Mouse (Mus musculus) forebrain, embryonic 10.5 days (tissue): ENCODE measurements around the gene Astn2. TPM values are rescaled to one million over a fixed set of nuclear protein-coding genes. Genes with fewer than 3 reads are reported as not detected.
A peak's percentile ranks its signal among the peaks of the same experiment; 100 is the strongest.

ENCODE experiments used
- DNase-seq: peaks from one replicate; pipeline ENCODE4 v3.0.0-alpha.2; 2017; ENCODE audit warnings: low spot score; ENCODE audit errors: extremely low spot score
- H3K27ac ChIP-seq: fragments of 300-500 bp; sonication (generic); 2 replicates; pipeline ENCODE4 v1.5.1; 2016; ENCODE audit warnings: mild to moderate bottlenecking
- H3K27me3 ChIP-seq: fragments of 300-500 bp; sonication (generic); 2 replicates; pipeline ENCODE4 v1.6.1; 2016; ENCODE audit warnings: mild to moderate bottlenecking; ENCODE audit not compliant: poor library complexity, severe bottlenecking
- H3K36me3 ChIP-seq: fragments of 300-500 bp; sonication (generic); replicated peaks from 2 replicates; pipeline ENCODE4 v1.6.1; 2016; ENCODE audit warnings: mild to moderate bottlenecking, moderate library complexity
- H3K4me1 ChIP-seq: fragments of 300-500 bp; sonication (generic); 2 replicates; pipeline ENCODE4 v1.6.1; 2016
- H3K4me3 ChIP-seq: fragments of 300-500 bp; sonication (generic); 2 replicates; pipeline ENCODE4 v1.5.1; 2016; ENCODE audit warnings: mild to moderate bottlenecking, moderate library complexity
- H3K9me3 ChIP-seq: fragments of 300-500 bp; sonication (generic); 2 replicates; pipeline ENCODE4 v1.6.1; 2016; ENCODE audit warnings: mild to moderate bottlenecking, moderate library complexity
- WGBS: fragments of 180-500 bp; shearing (Covaris S2); methylation state at CpG from one replicate; pipeline ENCODE4 v1.1.7; 2016; 5-methylcytosine and 5-hydroxymethylcytosine counted together
- polyA plus RNA-seq: library from polyadenylated mRNA; unstranded; fragments of >200 nt; fragmentation: Nextera tagmentation; extraction: Ambion mirVana; gene quantifications from 2 replicates; pipeline ENCODE4 v1.2.1, GENCODE M21; 2016

The Astn2 gene
- polyA plus RNA-seq, 1 experiment from 2014 or later: 0.27 TPM

- H3K4me1 ChIP-seq: 0 out of 2 replicates have a peak, but pooled peaks cover 4% of the 10 kb centered on the region
- no peaks in the 10 kb centered on the region for H3K27me3 ChIP-seq
- 71% methylated on average over 1 of the region's 1 CpGs for WGBS
- H3K9me3 ChIP-seq: no peaks in the 10 kb centered on the region
- H3K4me3 ChIP-seq: no peak overlapping the region
- H3K36me3 ChIP-seq: no peaks in the 10 kb centered on the region
- DNase-seq: no peak
- H3K27ac ChIP-seq: no peak overlapping the region
Observed at GRCm38 (mm10) chr4:65580254-65580653, 824.2 kb downstream of the Astn2 start.

GRCm38 (mm10) chr4:65565493-65565892 is 838.9 kb downstream of the Astn2 start:
- Histone ChIP-seq H3K27me3 (no peaks in the 10 kb centered on the region), H3K9me3 (no peaks in the 10 kb centered on the region), H3K4me1 (no peaks in the 10 kb centered on the region), H3K36me3 (no peaks in the 10 kb centered on the region), H3K27ac (no peak overlapping the region), H3K4me3 (no peak overlapping the region)
- WGBS: 71% methylated on average over 4 of the region's 4 CpGs
- no peak for DNase-seq

- Histone ChIP-seq H3K9me3 (no peaks in the 10 kb centered on the region), H3K27me3 (no peaks in the 10 kb centered on the region), H3K27ac (no peak overlapping the region), H3K4me3 (no peak overlapping the region), H3K36me3 (no peaks in the 10 kb centered on the region), H3K4me1 (no peaks in the 10 kb centered on the region)
- WGBS: 82% methylated on average over 6 of the region's 6 CpGs
- DNase-seq: no peak
Observed at GRCm38 (mm10) chr4:65548561-65548960, 855.9 kb downstream of the Astn2 start.

- Histone ChIP-seq H3K27me3 (no peaks in the 10 kb centered on the region), H3K4me1 (no peaks in the 10 kb centered on the region), H3K4me3 (no peak overlapping the region), H3K27ac (no peak overlapping the region), H3K9me3 (no peaks in the 10 kb centered on the region), H3K36me3 (no peaks in the 10 kb centered on the region)
- no peak for DNase-seq
- WGBS: 79% methylated on average over 2 of the region's 2 CpGs
Observed at GRCm38 (mm10) chr4:65545582-65545981, 858.8 kb downstream of the Astn2 start.

GRCm38 (mm10) chr4:65532071-65532736 is 872.2 kb downstream of the Astn2 start:
- no peak overlapping the region for H3K27ac ChIP-seq
- no peak for DNase-seq
- H3K36me3 ChIP-seq: no peaks in the 10 kb centered on the region
- WGBS: 88% methylated on average over 2 of the region's 2 CpGs
- no peaks in the 10 kb centered on the region for H3K27me3 ChIP-seq
- H3K4me3 ChIP-seq: no peak overlapping the region
- H3K4me1 ChIP-seq: no peaks in the 10 kb centered on the region
- no peaks in the 10 kb centered on the region for H3K9me3 ChIP-seq

- no peaks in the 10 kb centered on the region for H3K9me3 ChIP-seq
- H3K27me3 ChIP-seq: no peaks in the 10 kb centered on the region
- 67% methylated on average over 6 of the region's 6 CpGs for WGBS
- H3K4me1 ChIP-seq: no peaks in the 10 kb centered on the region
- no peak overlapping the region for H3K27ac ChIP-seq
- no peak overlapping the region for H3K4me3 ChIP-seq
- no peak for DNase-seq
- H3K36me3 ChIP-seq: no peaks in the 10 kb centered on the region
Observed at GRCm38 (mm10) chr4:65531621-65532020, 872.8 kb downstream of the Astn2 start.

GRCm38 (mm10) chr4:65530901-65531300 is 873.5 kb downstream of the Astn2 start:
- H3K4me1 ChIP-seq: no peaks in the 10 kb centered on the region
- H3K4me3 ChIP-seq: no peak overlapping the region
- WGBS: 80% methylated on average over 2 of the region's 2 CpGs
- no peak for DNase-seq
- H3K36me3 ChIP-seq: no peaks in the 10 kb centered on the region
- H3K27ac ChIP-seq: no peak overlapping the region
- no peaks in the 10 kb centered on the region for H3K9me3 ChIP-seq
- no peaks in the 10 kb centered on the region for H3K27me3 ChIP-seq

- Histone ChIP-seq H3K27ac (no peak overlapping the region), H3K4me3 (no peak overlapping the region), H3K9me3 (no peaks in the 10 kb centered on the region), H3K36me3 (no peaks in the 10 kb centered on the region), H3K27me3 (no peaks in the 10 kb centered on the region), H3K4me1 (peaks cover 4% of the 10 kb centered on the region)
- WGBS: 63% methylated on average over 2 of the region's 2 CpGs
- no peak for DNase-seq
Observed at GRCm38 (mm10) chr4:65508101-65508500, 896.3 kb downstream of the Astn2 start.

GRCm38 (mm10) chr4:65506870-65507269 is 897.5 kb downstream of the Astn2 start:
- Histone ChIP-seq H3K4me1 (peaks cover 4% of the 10 kb centered on the region), H3K4me3 (no peak overlapping the region), H3K27ac (no peak overlapping the region), H3K9me3 (no peaks in the 10 kb centered on the region), H3K36me3 (no peaks in the 10 kb centered on the region), H3K27me3 (no peaks in the 10 kb centered on the region)
- DNase-seq: no peak

GRCm38 (mm10) chr4:65496463-65496834 is 908.0 kb downstream of the Astn2 start:
- peaks cover 11% of the 10 kb centered on the region for H3K4me1 ChIP-seq
- H3K27me3 ChIP-seq: peaks cover 11% of the 10 kb centered on the region
- peak overlapping the region; percentile 54; the same call in 1 of the 2 replicates for H3K27ac ChIP-seq
- DNase-seq: peak; percentile 86
- H3K36me3 ChIP-seq: no peaks in the 10 kb centered on the region
- 9% methylated on average over 3 of the region's 3 CpGs for WGBS
- H3K4me3 ChIP-seq: no peak overlapping the region
- no peaks in the 10 kb centered on the region for H3K9me3 ChIP-seq

- no peaks in the 10 kb centered on the region for H3K36me3 ChIP-seq
Observed at GRCm38 (mm10) chr4:65495705-65496462, 908.5 kb downstream of the Astn2 start.

GRCm38 (mm10) chr4:65491541-65491940 is 912.9 kb downstream of the Astn2 start:
- 85% methylated on average over 2 of the region's 2 CpGs for WGBS
- H3K4me3 ChIP-seq: no peak overlapping the region

More at GRCm38 (mm10) chr4:65495705-65496462, 908.5 kb downstream of the Astn2 start:
- Histone ChIP-seq H3K9me3 (no peaks in the 10 kb centered on the region), H3K27me3 (peaks cover 11% of the 10 kb centered on the region), H3K27ac (peak overlapping the region; percentile 54; the same call in 1 of the 2 replicates), H3K4me1 (peaks cover 11% of the 10 kb centered on the region), H3K4me3 (no peak overlapping the region)
- 82% methylated on average over 6 of the region's 6 CpGs for WGBS
- no peak for DNase-seq

GRCm38 (mm10) chr4:65489711-65490110 is 914.7 kb downstream of the Astn2 start:
- Histone ChIP-seq H3K27ac (no peak overlapping the region), H3K9me3 (no peaks in the 10 kb centered on the region), H3K4me3 (no peak overlapping the region), H3K36me3 (no peaks in the 10 kb centered on the region), H3K27me3 (peaks cover 6% of the 10 kb centered on the region), H3K4me1 (peaks cover 4% of the 10 kb centered on the region; the same call in 1 of the 2 replicates)
- no peak for DNase-seq
- 83% methylated on average over 3 of the region's 3 CpGs for WGBS

More at GRCm38 (mm10) chr4:65491541-65491940, 912.9 kb downstream of the Astn2 start:
- no peak overlapping the region for H3K27ac ChIP-seq
- DNase-seq: no peak
- H3K9me3 ChIP-seq: no peaks in the 10 kb centered on the region
- peaks cover 14% of the 10 kb centered on the region for H3K4me1 ChIP-seq
- peaks cover 11% of the 10 kb centered on the region for H3K27me3 ChIP-seq
- H3K36me3 ChIP-seq: no peaks in the 10 kb centered on the region
